Mouse (Mus musculus) natural killer cell, adult 2 months (primary cell): ENCODE data around the gene Snx1.

Source experiments
- DNase-seq, 2 experiments: peaks; one replicate each; pipeline ENCODE4 v3.0.0; 2022; ENCODE audit warnings: low spot score in 2 of 2

The Snx1 gene

DNA sequence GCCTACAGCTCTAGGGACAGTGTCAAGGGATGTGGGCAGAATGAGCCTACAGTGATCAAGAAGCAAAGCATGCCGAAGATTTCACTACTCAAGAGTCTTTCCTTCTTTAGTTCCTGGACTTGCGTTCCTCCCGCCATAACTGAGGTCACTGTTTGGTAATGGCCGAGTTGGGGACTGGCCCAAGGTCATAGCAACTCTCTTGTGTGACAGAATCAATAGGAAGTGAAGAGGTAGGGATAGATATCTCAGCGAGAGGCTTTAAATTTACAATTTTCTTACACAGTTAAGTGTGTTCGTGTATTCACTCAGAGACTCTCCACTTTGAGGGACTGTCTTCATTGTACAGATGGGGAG lies 783 bp upstream of the Snx1 start:
- no peak for DNase-seq

DNA sequence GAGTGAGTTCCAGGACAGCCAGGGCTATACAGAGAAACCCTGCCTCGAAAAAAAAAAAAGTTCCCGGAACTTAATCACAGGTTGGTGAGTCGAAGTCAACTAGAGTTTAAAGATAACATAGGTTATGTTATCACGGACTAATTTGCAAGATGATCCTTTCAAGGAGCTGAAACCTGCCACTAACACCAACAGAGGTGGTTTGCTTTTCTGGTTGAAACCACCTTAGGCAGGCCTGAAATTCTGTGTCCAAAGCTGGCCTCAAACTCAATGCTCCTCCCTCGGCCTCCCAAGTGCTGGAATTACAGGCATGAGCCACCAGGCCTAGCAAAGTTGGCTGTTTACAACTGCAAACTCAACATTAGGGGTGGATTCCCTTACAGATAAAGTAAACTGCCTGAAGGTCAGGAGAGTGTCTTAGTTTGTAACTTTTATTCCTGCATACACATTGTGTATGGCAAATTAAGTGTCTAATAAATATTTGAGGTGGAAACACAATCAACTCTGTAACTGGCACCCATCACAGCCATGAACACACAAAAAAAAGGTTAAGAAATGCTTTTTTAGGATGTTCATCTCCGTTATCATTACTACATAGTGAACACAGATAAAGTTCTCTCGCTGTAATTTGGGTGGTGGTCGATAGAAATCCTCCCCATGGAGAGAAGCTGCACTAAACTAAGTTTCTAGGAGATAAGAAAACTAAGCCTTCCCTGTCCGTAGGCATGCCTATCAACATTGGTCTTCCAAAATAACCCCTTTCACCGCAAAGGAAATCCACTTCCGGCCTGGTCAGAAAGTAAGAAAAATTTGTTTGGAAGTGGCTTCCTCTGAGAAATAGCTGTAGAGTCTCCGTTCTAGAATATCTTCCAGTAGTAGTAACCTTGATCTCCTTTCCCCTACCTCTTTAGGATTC lies 588 bp downstream of the Snx1 start:
- DNase-seq: no peak

DNA sequence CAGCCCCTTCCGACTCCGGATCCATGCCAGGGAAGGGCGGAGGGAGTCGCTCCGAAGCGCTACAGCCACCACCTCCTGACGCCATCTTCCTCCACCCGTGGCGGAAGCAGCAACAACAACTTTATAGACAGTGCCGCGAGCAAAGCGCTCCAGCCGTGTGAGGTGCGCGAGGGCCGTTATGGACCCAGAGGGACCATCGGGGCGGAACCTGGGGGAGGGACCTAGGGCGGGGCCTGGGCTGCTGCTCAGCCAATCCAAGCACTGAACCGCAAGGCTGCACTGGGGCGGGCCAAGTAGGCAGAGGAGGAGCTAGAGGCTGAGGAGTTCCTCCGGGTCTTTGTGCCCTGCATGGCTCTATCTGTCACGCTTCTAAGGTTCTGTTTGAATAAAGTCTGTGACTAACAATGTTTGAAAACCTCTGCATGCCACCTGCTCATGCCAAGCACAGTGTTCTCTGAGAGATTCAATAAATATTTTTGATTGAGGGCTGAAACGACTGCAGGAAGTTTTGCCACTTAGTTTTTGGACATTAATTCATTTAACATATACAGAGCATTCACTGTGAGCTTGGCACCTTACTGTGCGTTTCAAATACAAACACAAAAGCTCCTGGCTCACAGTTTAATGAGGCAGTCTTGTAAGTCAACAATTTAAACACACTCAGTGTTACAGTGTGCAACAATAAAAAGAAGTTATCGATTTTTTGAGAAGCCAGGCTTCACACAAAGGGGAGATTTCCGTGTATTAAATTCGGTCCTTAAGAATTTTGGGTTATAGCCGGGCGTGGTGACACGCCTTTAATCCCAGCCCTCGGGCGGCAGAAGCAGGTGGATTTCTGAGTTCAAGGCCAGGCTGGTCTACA lies 1.5 kb downstream of the Snx1 start:
- peak; percentile 98 to 99 for DNase-seq

DNA sequence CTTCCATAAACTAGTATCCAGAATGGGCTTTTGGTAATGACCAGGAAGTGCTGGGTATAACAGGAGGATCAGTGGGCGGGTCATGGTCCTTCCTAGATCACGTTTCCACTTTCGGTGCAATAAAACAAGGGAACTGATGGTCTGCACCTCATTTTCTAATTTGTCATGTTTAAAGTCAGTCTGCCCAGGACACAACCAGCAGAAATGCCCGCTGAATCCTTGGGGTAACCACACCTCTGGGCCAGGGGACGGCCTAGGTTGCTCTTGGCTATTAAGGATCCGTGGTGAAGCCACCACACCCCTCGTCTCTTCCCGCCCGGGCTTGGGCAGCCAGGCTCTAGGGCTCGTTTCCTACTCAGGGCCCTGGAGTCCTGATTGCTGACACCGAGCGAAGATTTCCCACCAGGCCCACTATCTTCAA lies 2.3 kb downstream of the Snx1 start:
- no peak for DNase-seq

DNA sequence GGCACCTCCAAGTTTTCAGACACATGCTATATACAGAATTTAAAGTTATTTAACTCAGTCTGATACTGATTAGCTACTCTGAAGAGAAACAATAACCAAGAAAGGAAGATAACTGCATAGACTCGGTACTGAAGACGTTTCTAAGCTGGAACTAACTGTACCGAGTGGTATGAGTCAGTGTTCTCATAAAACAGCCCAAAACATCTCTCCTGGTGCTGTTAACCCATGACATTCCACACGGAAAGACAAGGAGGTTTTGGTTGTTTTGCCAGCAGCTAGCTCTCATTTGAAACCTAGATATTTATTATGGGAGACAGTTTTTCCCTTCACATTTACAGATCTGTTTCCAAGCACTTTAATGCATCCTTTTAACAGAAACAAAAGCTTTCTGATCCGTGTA lies 2.7 kb downstream of the Snx1 start:
- no peak for DNase-seq

DNA sequence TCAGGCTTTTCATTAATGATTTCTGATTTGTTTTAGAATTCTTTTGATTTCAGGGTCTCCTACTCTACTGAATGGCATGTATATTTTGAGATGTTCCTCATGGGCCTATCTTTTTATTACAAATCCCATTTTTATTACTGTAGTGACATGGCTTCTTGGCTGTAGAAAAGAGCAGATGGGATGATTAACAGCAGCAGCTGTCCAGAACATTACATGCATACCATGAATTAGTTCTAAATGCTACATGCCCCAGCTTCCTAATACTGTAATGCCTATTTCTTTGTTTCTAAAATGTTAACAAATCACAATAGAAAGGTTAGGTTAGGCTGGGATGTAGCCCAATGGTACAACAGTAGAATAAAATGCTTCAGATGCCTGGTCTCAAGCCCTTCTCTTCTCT lies 5.0 kb downstream of the Snx1 start:
- no peak for DNase-seq

DNA sequence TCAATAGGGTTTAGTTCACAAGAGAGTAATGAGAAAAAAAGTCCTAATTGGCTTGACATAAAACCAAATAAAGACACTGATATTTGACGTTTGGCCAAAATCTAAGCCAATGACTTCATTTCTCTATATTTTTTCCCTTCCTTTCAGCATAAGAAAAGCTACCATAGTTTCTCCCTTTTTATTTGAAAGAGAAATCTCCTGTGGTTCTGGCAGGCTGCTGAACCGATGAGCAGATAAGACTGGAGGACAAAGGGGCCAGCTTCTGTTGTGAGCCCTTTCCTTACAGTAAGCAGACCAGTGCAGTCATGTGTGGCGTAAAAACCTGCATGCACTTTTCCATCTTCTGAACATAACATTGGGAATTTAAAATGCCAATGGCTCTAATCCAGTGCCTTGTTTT lies 5.4 kb downstream of the Snx1 start:
- no peak for DNase-seq

DNA sequence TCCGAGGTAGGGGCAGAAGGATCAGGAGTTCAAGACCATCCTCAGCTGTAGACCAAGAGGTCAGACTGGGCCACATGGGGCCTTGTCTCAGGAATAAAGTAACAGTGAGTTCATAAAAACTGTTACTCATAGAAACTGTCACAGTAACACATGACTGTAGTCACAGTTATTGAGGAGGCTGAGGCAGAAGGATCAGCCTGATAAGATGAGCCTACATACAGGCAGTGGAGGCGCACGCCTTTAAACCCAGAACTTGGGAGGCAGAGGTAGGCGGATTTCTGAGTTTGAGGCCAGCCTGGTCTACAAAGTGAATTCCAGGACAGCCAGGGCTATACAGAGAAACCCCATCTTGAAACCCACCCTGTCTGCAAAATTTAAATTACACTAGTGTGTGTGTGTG lies 6.3 kb downstream of the Snx1 start:
- no peak for DNase-seq

DNA sequence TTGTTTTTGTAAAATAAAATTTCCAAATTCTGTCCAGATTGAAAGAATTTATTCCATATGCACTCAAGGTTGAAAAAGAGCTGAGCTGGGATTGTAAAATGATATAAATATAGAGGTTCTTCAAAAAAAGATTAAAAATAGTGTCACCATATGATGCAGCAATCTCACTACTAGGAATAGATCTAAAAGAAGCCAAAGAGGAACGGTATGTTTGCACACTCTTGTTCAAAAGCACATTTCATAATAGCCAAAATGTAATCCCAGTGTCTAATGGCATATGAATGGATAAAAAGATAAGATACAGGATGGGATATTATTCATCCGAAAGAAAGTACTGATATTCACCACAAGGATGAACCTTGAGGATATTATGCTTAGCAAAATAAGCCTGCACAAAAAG lies 6.9 kb downstream of the Snx1 start:
- no peak for DNase-seq

DNA sequence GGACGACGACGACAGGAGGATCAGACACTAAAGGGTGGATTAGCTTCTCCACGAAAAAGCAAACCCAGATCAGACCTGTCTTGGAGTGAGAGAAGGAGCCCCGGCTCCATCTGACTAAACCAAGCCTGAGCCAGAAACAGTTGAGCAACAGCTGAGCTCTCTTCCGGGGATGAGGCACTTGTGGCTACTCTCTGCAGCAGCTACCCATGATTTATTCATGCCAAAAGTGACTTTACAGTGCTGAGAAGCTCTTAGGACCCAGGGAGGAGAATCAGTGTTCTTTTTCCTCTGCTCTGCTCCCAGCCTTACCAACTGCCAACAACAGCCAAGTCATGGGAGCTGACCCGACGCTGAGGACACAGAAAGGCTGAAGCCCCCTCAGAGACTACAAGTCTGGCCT lies 9.5 kb downstream of the Snx1 start:
- no peak for DNase-seq

DNA sequence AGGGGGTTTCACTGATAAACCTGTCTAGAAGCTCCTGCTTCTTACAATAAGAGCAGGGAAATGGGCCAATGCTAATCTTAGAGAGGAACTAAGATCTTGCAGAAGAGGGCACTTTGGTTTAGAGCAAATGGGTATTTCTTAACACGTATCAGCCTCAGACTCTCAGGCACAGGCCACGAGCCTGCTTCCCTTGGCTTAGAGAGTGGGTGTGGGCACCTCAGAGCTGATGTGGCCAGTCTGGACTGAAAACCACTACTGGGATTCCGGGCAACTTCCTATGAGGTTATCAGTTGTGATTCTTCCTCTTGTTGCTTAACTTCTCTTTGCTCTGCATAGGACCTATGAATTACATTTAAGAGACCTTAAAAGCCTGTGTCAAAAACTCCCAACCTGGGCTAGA lies 12.0 kb downstream of the Snx1 start:
- DNase-seq: no peak

DNA sequence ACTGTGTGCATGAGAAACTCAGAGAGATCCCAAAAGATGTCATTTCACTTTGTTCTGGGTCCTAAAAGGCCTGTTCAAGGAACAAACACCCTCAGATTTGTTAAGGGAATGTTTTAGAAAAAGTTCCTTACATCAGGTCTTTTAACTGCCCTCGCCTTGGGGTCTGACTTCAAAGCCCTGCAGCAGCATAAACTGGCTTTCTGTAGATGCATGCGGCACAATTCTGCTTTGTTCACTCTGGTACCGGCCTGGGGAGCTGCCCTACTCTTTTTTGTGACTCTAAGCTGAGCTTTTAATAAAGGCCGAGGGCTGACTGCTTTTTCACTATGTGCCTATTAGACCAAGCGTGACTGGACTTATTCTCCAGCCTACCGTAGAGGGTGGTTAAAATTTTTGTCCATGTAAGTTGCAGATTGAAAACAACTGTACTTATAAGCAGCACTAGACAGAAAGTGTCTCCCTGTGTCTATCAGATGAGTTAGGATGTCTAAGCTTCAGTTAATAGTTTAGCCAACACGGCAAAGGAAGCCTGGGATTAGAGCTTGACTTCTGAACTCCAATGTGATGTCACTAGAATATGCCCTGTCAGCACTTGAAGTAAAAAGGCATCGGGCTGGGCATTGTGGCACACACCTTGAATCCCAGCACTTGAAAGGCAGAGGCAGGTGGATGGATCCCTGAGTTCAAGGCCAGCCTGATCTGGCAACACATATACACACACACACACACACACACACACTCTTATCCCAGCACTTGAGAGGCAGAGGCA lies 15.6 kb downstream of the Snx1 start:
- DNase-seq: no peak

DNA sequence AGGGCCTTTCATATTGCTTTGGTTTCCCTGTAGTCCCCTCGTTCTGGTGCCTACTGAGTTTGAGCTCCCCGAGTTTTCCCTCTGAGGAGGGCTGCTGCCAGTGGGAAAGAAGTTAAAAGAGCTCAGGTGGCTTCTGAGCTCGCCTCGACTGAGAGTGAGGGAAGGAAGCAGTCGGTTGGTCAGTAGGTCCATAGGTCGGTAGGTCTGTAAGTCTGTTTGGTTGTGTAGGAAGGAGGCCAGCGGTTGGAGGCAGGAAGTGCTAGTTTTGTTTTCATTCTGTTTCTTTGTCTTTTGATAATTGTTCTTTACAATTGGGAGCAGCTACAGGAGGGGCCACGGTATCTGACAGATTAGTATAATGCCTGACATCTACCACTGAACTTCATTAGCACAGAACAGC lies 16.3 kb downstream of the Snx1 start:
- no peak for DNase-seq

DNA sequence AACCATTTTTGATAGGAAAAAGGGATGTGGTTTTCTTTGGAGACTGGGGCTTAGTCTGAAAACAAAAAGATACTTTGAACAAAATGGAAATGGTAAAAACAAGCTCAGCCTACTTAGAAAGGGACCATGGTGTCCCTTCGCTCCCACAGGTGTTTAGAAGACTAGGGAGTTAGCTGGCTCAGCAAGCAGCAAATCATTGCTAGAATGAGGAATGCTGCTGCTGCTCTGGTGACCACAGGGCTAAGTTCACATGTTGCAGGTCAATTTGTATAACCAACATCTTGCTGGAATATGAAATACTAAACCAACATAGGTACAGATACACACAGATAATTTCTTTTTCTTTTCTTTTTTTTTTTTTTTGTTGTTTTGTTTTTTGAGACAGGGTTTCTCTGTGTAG lies 16.8 kb downstream of the Snx1 start:
- no peak for DNase-seq

DNA sequence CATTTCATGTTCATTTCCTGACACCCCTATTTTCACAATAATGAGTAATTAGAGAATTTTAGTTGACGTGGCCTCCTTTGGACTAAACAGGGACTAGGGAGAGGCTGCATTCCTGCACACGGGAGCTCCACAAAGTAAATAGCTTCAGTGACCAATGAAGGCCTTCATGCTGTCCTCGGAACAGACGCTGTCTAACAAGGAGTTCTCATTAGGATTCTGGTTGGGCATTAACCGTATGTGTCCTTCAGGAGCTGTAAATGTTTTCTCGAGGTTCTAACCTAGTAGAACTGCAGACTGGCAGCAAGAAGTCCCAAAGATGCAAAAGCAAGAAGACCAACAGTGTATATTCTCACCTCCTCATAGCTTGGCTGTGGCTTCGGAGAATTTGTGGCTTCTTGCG lies 21.2 kb downstream of the Snx1 start:
- DNase-seq: no peak

DNA sequence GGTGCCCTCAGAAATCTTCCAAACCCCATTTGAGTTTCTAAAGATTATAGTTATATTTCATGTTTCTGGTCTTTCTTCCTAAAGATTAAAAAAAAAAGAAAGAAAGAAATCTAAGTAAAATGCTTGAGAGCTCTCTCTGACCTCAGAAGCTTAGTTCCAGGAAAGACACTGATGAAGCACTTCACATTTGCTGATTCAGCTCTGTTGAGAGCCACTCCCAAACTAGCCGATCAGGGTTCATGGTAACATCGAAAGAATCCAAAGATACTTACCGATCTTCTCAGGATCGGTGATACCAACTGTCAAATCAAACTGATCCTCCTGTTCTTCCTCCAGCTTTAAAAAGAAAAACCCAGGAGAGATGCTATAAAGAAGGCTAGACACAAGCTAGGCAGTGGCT lies 21.8 kb downstream of the Snx1 start:
- no peak for DNase-seq

DNA sequence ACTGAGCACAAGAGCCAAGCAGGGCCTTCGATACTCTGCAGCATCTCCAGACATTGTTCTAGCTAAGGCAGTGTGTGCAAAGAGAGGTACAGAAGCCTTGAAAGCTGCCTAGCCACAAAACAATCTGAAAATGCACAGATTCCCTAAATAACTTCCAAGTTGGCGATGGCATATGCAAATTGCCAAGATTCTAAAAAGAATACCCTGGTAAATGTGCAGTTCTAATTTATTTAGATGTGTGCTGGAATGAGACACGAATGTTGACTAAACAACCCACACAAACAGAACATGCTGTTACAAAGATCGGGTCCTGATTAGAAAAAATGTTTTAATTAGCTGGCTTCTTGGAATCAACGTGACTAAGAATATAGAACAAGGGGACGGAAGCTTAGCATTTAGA lies 23.7 kb downstream of the Snx1 start:
- DNase-seq: no peak

DNA sequence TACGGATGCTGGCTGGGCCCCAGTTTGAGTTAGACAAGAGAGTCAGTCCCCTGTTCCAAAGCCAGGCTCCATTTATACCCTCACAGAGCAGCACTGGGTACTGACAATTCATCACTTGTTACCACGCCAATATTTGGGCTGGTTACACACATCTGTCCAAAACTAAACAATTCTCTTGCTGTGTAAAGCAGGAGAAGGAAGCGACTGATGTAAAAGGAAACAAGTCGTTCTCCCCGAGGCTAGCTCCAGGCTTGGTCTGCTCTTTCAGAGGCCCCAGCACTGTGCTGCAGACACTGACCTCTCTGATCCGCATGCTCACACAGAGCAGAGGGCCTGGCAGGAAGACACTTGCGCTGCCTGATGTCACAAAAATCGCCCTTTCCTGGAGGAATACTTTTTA lies 24.8 kb downstream of the Snx1 start:
- no peak for DNase-seq

DNA sequence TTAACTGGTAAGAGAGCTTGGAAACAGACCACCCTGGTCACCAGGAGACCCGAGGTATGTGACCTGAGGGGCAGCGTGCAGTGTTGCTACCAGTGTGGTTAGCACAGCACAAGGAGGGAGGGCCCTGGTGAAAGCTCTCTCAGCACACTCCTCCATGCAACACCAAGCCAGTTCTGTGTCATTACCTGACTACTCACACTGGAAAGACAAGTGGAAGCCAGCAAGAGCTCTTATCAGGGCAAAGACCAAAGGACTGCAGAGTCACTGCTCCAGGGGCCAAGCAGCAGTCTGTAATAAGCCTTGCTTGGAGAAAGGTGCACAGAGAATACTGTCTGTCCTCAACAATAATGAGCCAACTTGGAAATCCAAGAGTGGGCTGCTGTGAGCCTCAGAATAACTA lies 33.7 kb downstream of the Snx1 start:
- no peak for DNase-seq

DNA sequence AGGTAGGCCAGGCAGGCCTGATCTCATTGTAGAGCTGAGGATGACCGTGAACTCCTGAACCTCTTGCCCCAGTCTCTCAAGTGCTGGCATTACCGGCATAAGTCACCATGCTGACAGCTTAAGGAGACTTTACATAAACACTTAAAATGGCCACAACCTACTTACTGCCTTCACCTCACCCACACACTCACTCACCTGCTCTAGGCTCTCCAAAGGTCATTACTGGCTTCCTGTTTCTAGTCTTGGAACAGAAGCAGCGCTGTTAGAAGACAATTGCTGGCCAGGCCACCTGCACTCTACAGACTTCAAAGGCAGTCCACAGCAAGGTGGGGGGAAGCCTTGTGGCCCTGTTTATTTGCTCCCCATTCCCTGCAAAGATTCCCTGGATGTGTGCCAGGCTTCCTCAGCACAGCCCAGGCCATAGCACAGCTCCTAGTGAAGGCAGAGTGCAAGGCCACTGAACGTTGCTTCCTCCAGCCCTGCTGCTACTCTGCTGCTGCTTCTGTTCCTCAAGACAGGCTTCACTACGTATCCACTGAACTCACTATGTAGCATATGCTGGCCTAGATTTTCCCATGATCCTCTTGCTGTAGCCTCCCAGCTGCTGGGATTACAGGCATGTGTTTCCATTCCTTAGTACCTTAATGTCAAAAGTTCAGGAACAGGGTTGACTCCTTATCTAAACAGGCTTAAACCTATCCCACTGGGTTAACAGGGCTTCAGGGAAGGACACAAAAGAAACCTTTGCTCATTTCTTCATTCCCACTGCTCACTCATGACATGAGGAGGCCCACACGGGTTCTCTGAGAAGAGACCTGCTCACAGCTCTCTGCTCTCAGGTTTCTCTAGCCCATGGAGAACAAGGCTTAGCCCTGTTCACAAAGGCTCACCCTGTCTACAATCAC lies 34.8 kb downstream of the Snx1 start:
- DNase-seq: no peak

DNA sequence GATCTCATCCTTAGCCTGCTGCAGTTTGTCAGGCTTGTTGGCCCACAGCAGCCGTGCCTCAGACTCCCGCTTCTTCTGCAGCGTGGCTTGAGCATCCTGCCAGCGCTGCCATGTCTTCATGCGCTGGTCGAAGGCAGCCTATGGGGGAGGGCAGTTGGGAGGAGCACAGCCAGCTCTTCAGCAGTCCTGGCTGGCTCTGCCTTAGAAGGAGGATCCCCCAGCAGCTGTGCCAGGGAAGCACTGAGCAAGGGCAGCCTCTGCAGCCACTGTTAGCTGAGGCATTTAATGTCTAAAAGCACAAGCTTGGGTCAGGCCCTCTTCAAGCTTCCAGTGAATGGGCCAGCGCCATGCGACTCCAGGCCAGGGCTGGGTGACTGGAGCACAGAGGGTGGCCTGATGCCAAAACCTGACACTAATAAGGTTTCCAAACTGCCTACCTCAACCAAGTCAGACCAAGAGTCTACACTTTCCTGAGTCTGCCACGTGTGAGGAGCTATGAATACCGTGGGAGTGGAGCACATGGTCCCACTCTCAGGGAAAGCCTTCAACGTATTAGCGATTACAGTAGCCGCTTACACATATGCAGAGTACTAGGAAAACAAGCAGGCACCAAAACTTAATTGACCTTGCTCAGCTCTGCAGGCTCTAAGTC lies 35.7 kb downstream of the Snx1 start:
- no peak for DNase-seq
